Mouse (Mus musculus) stomach, postnatal 0 days (tissue): ENCODE measurements around the gene Podnl1. TPM values are rescaled to one million over a fixed set of nuclear protein-coding genes. Genes with fewer than 3 reads are reported as not detected.
A peak's percentile ranks its signal among the peaks of the same experiment; 100 is the strongest.

Experiments
- ATAC-seq: fragments of 200-750 bp; cut with Nextera tagmentation; 2 replicates; pipeline ENCODE4 v1.8.0; 2017; ENCODE audit not compliant: low FRiP score, low TSS enrichment
- DNase-seq: peaks from one replicate; pipeline ENCODE4 v3.0.0-alpha.2; 2016; ENCODE audit warnings: low spot score
- H3K27ac ChIP-seq: fragments of 300-500 bp; sonication (generic); replicated peaks from 2 replicates; pipeline ENCODE4 v1.5.1; 2014; ENCODE audit warnings: mild to moderate bottlenecking, control low read depth
- H3K27me3 ChIP-seq: fragments of 300-500 bp; sonication (generic); 2 replicates; pipeline ENCODE4 v1.6.1; 2014; ENCODE audit warnings: low read length; ENCODE audit not compliant: control insufficient read depth, insufficient read depth
- H3K36me3 ChIP-seq: fragments of 300-500 bp; sonication (generic); 2 replicates; pipeline ENCODE4 v1.6.1; 2014; ENCODE audit warnings: low read length, mixed read lengths; ENCODE audit not compliant: control insufficient read depth, insufficient read depth
- H3K4me1 ChIP-seq: fragments of 300-500 bp; sonication (generic); replicated peaks from 2 replicates; pipeline ENCODE4 v1.6.1; 2014; ENCODE audit warnings: antibody characterized with exemption; ENCODE audit not compliant: control insufficient read depth, insufficient read depth
- H3K4me2 ChIP-seq: fragments of 300-500 bp; sonication (generic); replicated peaks from 2 replicates; pipeline ENCODE4 v1.6.1; 2014; ENCODE audit warnings: low read depth, mild to moderate bottlenecking, control low read depth, moderate library complexity
- H3K4me3 ChIP-seq: fragments of 300-500 bp; sonication (generic); 2 replicates; pipeline ENCODE4 v1.5.1; 2014; ENCODE audit warnings: low read depth, low read length, control low read depth
- H3K9ac ChIP-seq: fragments of 300-500 bp; sonication (generic); 2 replicates; pipeline ENCODE4 v1.6.1; 2014; ENCODE audit warnings: mild to moderate bottlenecking, low read length, control low read depth, mixed read lengths
- H3K9me3 ChIP-seq: fragments of 300-500 bp; sonication (generic); 2 replicates; pipeline ENCODE4 v1.6.1; 2016; ENCODE audit warnings: low read length; ENCODE audit not compliant: control insufficient read depth
- CTCF ChIP-seq: IDR thresholded peaks from 2 replicates; pipeline ENCODE4 v1.5.1; 2016; ENCODE audit warnings: antibody characterized with exemption, low read depth, mild to moderate bottlenecking, moderate library complexity
- EP300 ChIP-seq: optimal IDR thresholded peaks from 2 replicates; pipeline ENCODE3; 2016; ENCODE audit warnings: antibody characterized with exemption
- WGBS: fragments of 180-500 bp; shearing (Covaris S2); extraction: QIAGEN DNeasy Blood & Tissue Kit; methylation state at CpG from one replicate; pipeline ENCODE4 v1.1.7; 2014; 5-methylcytosine and 5-hydroxymethylcytosine counted together
- polyA plus RNA-seq: library from polyadenylated mRNA; unstranded; fragments of >200 nt; fragmentation: Nextera tagmentation; extraction: Ambion mirVana; gene quantifications from 2 replicates; pipeline ENCODE4 v1.2.1, GENCODE M21; 2015

The Podnl1 gene
- polyA plus RNA-seq = 0.11 and 0.21 TPM in 2 replicates

GRCm38 (mm10) chr8:84125656-84126055 is at the start of gene Podnl1:
Gene Podnl1, plus strand, starts transcription at chr8:84125989.
- Histone ChIP-seq H3K4me2 (no peak within 1 kb of the TSS), H3K27ac (no peak within 1 kb of the TSS), H3K36me3 (no peaks in the 10 kb centered on the region), H3K9ac (no peak within 1 kb of the TSS), H3K27me3 (no peaks in the 10 kb centered on the region), H3K4me3 (no peak within 1 kb of the TSS), H3K4me1 (no peaks in the 10 kb centered on the region), H3K9me3 (no peaks in the 10 kb centered on the region)
- ATAC-seq (peak; percentile 80), DNase-seq (no peak)
- WGBS = 37% methylated on average over 9 of the region's 9 CpGs
- TF ChIP-seq CTCF = no peak
- no peak for TF ChIP-seq EP300

- Histone ChIP-seq H3K4me2 (no peak overlapping the region), H3K9me3 (no peaks in the 10 kb centered on the region), H3K9ac (peak overlapping the region; percentile 13; the same call in 1 of the 2 replicates), H3K4me1 (no peaks in the 10 kb centered on the region), H3K27ac (no peak overlapping the region), H3K27me3 (no peaks in the 10 kb centered on the region), H3K4me3 (no peak overlapping the region), H3K36me3 (peaks cover 9% of the 10 kb centered on the region; the same call in 1 of the 2 replicates)
- 82% methylated on average over 1 of the region's 1 CpGs for WGBS
- TF ChIP-seq EP300 (no peak), CTCF (no peak)
- ATAC-seq (no peak), DNase-seq (peak; percentile 11)
Observed at GRCm38 (mm10) chr8:84076412-84076811, 49.4 kb upstream of the Podnl1 start.

- Histone ChIP-seq H3K4me3 (no peak overlapping the region), H3K4me2 (no peak overlapping the region), H3K9me3 (no peaks in the 10 kb centered on the region), H3K36me3 (peaks cover 9% of the 10 kb centered on the region; the same call in 1 of the 2 replicates), H3K27me3 (no peaks in the 10 kb centered on the region), H3K4me1 (no peaks in the 10 kb centered on the region), H3K9ac (no peak overlapping the region), H3K27ac (no peak overlapping the region)
- WGBS = 87% methylated on average over 3 of the region's 3 CpGs
- TF ChIP-seq EP300 = no peak
- TF ChIP-seq CTCF = no peak
- DNase-seq (no peak), ATAC-seq (no peak)
Observed at GRCm38 (mm10) chr8:84076849-84077248, 48.9 kb upstream of the Podnl1 start.

- H3K9me3 ChIP-seq = no peaks in the 10 kb centered on the region
- DNase-seq (no peak), ATAC-seq (no peak)
- H3K36me3 ChIP-seq = peaks cover 17% of the 10 kb centered on the region; the same call in 1 of the 2 replicates
- H3K4me3 ChIP-seq = no peak overlapping the region
- no peaks in the 10 kb centered on the region for H3K27me3 ChIP-seq
- H3K4me1 ChIP-seq = no peaks in the 10 kb centered on the region
- no peak overlapping the region for H3K9ac ChIP-seq
- no peak overlapping the region for H3K27ac ChIP-seq
- WGBS = 62% methylated on average over 5 of the region's 5 CpGs
- no peak overlapping the region for H3K4me2 ChIP-seq
- TF ChIP-seq EP300 = no peak
- no peak for TF ChIP-seq CTCF
Observed at GRCm38 (mm10) chr8:84079206-84079605, 46.6 kb upstream of the Podnl1 start.

- DNase-seq (no peak), ATAC-seq (0 out of 2 replicates have a peak, but pooled peaks have one; percentile 18)
- no peak for TF ChIP-seq EP300
- peak; percentile 56 for TF ChIP-seq CTCF
Observed at GRCm38 (mm10) chr8:84083829-84084241, 42.0 kb upstream of the Podnl1 start.

GRCm38 (mm10) chr8:84084341-84085115 is 41.3 kb upstream of the Podnl1 start:
- WGBS = 63% methylated on average over 40 of the region's 42 CpGs
- Histone ChIP-seq H3K27me3 (no peaks in the 10 kb centered on the region), H3K4me2 (no peak overlapping the region), H3K36me3 (peaks cover 21% of the 10 kb centered on the region; the same call in 1 of the 2 replicates), H3K9me3 (no peaks in the 10 kb centered on the region), H3K4me1 (no peaks in the 10 kb centered on the region), H3K4me3 (no peak overlapping the region), H3K27ac (no peak overlapping the region), H3K9ac (no peak overlapping the region; the same call in 1 of the 2 replicates)
- ATAC-seq (no peak), DNase-seq (peak; percentile 42)
- no peak for TF ChIP-seq CTCF

More at GRCm38 (mm10) chr8:84083829-84084241, 42.0 kb upstream of the Podnl1 start:
- Histone ChIP-seq H3K4me3 (no peak overlapping the region), H3K27me3 (no peaks in the 10 kb centered on the region), H3K9me3 (no peaks in the 10 kb centered on the region), H3K4me2 (no peak overlapping the region), H3K36me3 (peaks cover 21% of the 10 kb centered on the region; the same call in 1 of the 2 replicates), H3K27ac (no peak overlapping the region), H3K9ac (no peak overlapping the region), H3K4me1 (no peaks in the 10 kb centered on the region)
- WGBS = 38% methylated on average over 8 of the region's 8 CpGs
